Mouse (Mus musculus) neural tube, embryonic 11.5 days (tissue): ENCODE data around the gene Gm20388. TPM values are rescaled to one million over a fixed set of nuclear protein-coding genes. Genes with fewer than 3 reads are reported as not detected.

Source experiments
- ATAC-seq: fragments of 200-750 bp; cut with Nextera tagmentation; 2 replicates; pipeline ENCODE4 v1.8.0; 2017; ENCODE audit warnings: moderate number of reproducible peaks, mild to moderate bottlenecking, moderate TSS enrichment, moderate library complexity; ENCODE audit not compliant: insufficient read depth, low FRiP score, low TSS enrichment
- DNase-seq: peaks from one replicate; pipeline ENCODE4 v3.0.0-alpha.2; 2015; ENCODE audit warnings: low spot score
- H3K27ac ChIP-seq: fragments of 300-500 bp; sonication (generic); 2 replicates; pipeline ENCODE4 v1.5.1; 2014; ENCODE audit warnings: low read depth, mild to moderate bottlenecking, low read length
- H3K27me3 ChIP-seq: fragments of 300-500 bp; sonication (generic); 2 replicates; pipeline ENCODE4 v1.6.1; 2014; ENCODE audit warnings: mild to moderate bottlenecking, low read length, mixed read lengths; ENCODE audit not compliant: control insufficient read depth, insufficient read depth
- H3K36me3 ChIP-seq: fragments of 300-500 bp; sonication (generic); 2 replicates; pipeline ENCODE4 v1.6.1; 2014; ENCODE audit warnings: mild to moderate bottlenecking, low read length, moderate library complexity, mixed read lengths; ENCODE audit not compliant: control insufficient read depth, insufficient read depth
- H3K4me1 ChIP-seq: fragments of 300-500 bp; sonication (generic); 2 replicates; pipeline ENCODE4 v1.6.1; 2014; ENCODE audit warnings: low read length, mixed read lengths; ENCODE audit not compliant: control insufficient read depth, insufficient read depth
- H3K4me2 ChIP-seq: fragments of 300-500 bp; sonication (generic); 2 replicates; pipeline ENCODE4 v1.6.1; 2014; ENCODE audit warnings: low read depth, mild to moderate bottlenecking, moderate library complexity
- H3K4me3 ChIP-seq: fragments of 300-500 bp; sonication (generic); 2 replicates; pipeline ENCODE4 v1.5.1; 2014; ENCODE audit warnings: low read depth, low read length
- H3K9ac ChIP-seq: fragments of 300-500 bp; sonication (generic); 2 replicates; pipeline ENCODE4 v1.6.1; 2014; ENCODE audit warnings: mild to moderate bottlenecking, low read length
- H3K9me3 ChIP-seq: fragments of 300-500 bp; sonication (generic); 2 replicates; pipeline ENCODE4 v1.6.1; 2016; ENCODE audit warnings: low read length; ENCODE audit not compliant: control insufficient read depth
- WGBS: fragments of 180-500 bp; shearing (Covaris S2); extraction: QIAGEN DNeasy Blood & Tissue Kit; methylation state at CpG from one replicate; pipeline ENCODE4 v1.1.7; 2014; 5-methylcytosine and 5-hydroxymethylcytosine counted together
- polyA plus RNA-seq: library from polyadenylated mRNA; unstranded; fragments of >200 nt; fragmentation: Nextera tagmentation; extraction: Ambion mirVana; gene quantifications from 2 replicates; pipeline ENCODE4 v1.2.1, GENCODE M21; 2014

The Gm20388 gene
- polyA plus RNA-seq, 1 experiment from 2014 or later, result not detected

GRCm38 (mm10) chr8:120336087-120336380 lies 425.4 kb downstream of the Gm20388 start:
- peak overlapping the region; percentile 58 for H3K9ac ChIP-seq
- 2% methylated on average over 9 of the region's 9 CpGs for WGBS
- H3K4me1 ChIP-seq, result peaks cover 38% of the 10 kb centered on the region
- H3K27me3 ChIP-seq, result no peaks in the 10 kb centered on the region
- ATAC-seq (peak; percentile 63), DNase-seq (peak; percentile 78)
- no peaks in the 10 kb centered on the region; the same call in 1 of the 2 replicates for H3K36me3 ChIP-seq
- H3K9me3 ChIP-seq, result no peaks in the 10 kb centered on the region
- H3K27ac ChIP-seq, result peak overlapping the region; percentile 94
- H3K4me3 ChIP-seq, result no peak overlapping the region
- H3K4me2 ChIP-seq, result peak overlapping the region; percentile 8

GRCm38 (mm10) chr8:120336909-120337555 lies 426.4 kb downstream of the Gm20388 start:
- H3K4me3 ChIP-seq, result no peak overlapping the region
- H3K27me3 ChIP-seq, result no peaks in the 10 kb centered on the region
- DNase-seq (no peak), ATAC-seq (no peak)
- 59% methylated on average over 5 of the region's 5 CpGs for WGBS
- no peak overlapping the region; the same call in 1 of the 2 replicates for H3K9ac ChIP-seq
- no peaks in the 10 kb centered on the region; the same call in 1 of the 2 replicates for H3K36me3 ChIP-seq
- H3K9me3 ChIP-seq, result no peaks in the 10 kb centered on the region
- peak overlapping the region; percentile 94 for H3K27ac ChIP-seq
- H3K4me1 ChIP-seq, result peaks cover 38% of the 10 kb centered on the region
- no peak overlapping the region for H3K4me2 ChIP-seq

- H3K4me3 ChIP-seq, result no peak overlapping the region
- H3K36me3 ChIP-seq, result no peaks in the 10 kb centered on the region; the same call in 1 of the 2 replicates
- H3K4me1 ChIP-seq, result peaks cover 38% of the 10 kb centered on the region
- 36% methylated on average over 5 of the region's 5 CpGs for WGBS
- H3K27me3 ChIP-seq, result no peaks in the 10 kb centered on the region
- H3K9me3 ChIP-seq, result no peaks in the 10 kb centered on the region
- 0 out of 2 replicates have a peak overlapping the region, but pooled peaks have one; percentile 20 for H3K27ac ChIP-seq
- no peak overlapping the region for H3K9ac ChIP-seq
- ATAC-seq, result no peak
- H3K4me2 ChIP-seq, result no peak overlapping the region
- no peak for DNase-seq
Measured at GRCm38 (mm10) chr8:120337627-120338026, 427.0 kb downstream of the Gm20388 start.

- Histone ChIP-seq H3K4me2 (no peak overlapping the region), H3K4me3 (no peak overlapping the region), H3K27ac (no peak overlapping the region), H3K4me1 (peaks cover 38% of the 10 kb centered on the region), H3K9me3 (no peaks in the 10 kb centered on the region), H3K9ac (no peak overlapping the region), H3K36me3 (no peaks in the 10 kb centered on the region; the same call in 1 of the 2 replicates), H3K27me3 (no peaks in the 10 kb centered on the region)
- ATAC-seq (no peak), DNase-seq (no peak)
- 95% methylated on average over 7 of the region's 7 CpGs for WGBS
Measured at GRCm38 (mm10) chr8:120338678-120339077, 428.0 kb downstream of the Gm20388 start.

- Histone ChIP-seq H3K9ac (no peak overlapping the region), H3K27ac (0 out of 2 replicates have a peak overlapping the region, but pooled peaks have one; percentile 27), H3K27me3 (no peaks in the 10 kb centered on the region), H3K4me3 (no peak overlapping the region), H3K36me3 (no peaks in the 10 kb centered on the region; the same call in 1 of the 2 replicates), H3K4me2 (no peak overlapping the region), H3K4me1 (peaks cover 43% of the 10 kb centered on the region), H3K9me3 (no peaks in the 10 kb centered on the region)
- ATAC-seq (no peak), DNase-seq (no peak)
- WGBS, result 67% methylated on average over 7 of the region's 8 CpGs
Measured at GRCm38 (mm10) chr8:120339743-120340142, 429.1 kb downstream of the Gm20388 start.

- peaks cover 32% of the 10 kb centered on the region for H3K4me1 ChIP-seq
- 60% methylated on average over 10 of the region's 10 CpGs for WGBS
- no peak overlapping the region for H3K9ac ChIP-seq
- no peak overlapping the region for H3K27ac ChIP-seq
- H3K4me2 ChIP-seq, result no peak overlapping the region
- ATAC-seq (no peak), DNase-seq (no peak)
- H3K4me3 ChIP-seq, result no peak overlapping the region
- H3K36me3 ChIP-seq, result no peaks in the 10 kb centered on the region; the same call in 1 of the 2 replicates
- no peaks in the 10 kb centered on the region for H3K27me3 ChIP-seq
- no peaks in the 10 kb centered on the region for H3K9me3 ChIP-seq
Measured at GRCm38 (mm10) chr8:120341124-120341523, 430.5 kb downstream of the Gm20388 start.

- peaks cover 31% of the 10 kb centered on the region for H3K4me1 ChIP-seq
Measured at GRCm38 (mm10) chr8:120342847-120343548, 432.4 kb downstream of the Gm20388 start.

GRCm38 (mm10) chr8:120343582-120343981 lies 432.9 kb downstream of the Gm20388 start:
- H3K27me3 ChIP-seq, result no peaks in the 10 kb centered on the region

More at GRCm38 (mm10) chr8:120342847-120343548, 432.4 kb downstream of the Gm20388 start:
- Histone ChIP-seq H3K4me2 (no peak overlapping the region), H3K4me3 (no peak overlapping the region), H3K27ac (no peak overlapping the region), H3K9ac (no peak overlapping the region), H3K36me3 (no peaks in the 10 kb centered on the region; the same call in 1 of the 2 replicates), H3K27me3 (no peaks in the 10 kb centered on the region), H3K9me3 (no peaks in the 10 kb centered on the region)
- no peak for DNase-seq
- WGBS, result 74% methylated on average over 7 of the region's 7 CpGs
- ATAC-seq, result no peak

More at GRCm38 (mm10) chr8:120343582-120343981, 432.9 kb downstream of the Gm20388 start:
- Histone ChIP-seq H3K4me1 (peaks cover 34% of the 10 kb centered on the region), H3K4me3 (no peak overlapping the region), H3K36me3 (no peaks in the 10 kb centered on the region), H3K27ac (no peak overlapping the region), H3K9me3 (no peaks in the 10 kb centered on the region), H3K9ac (no peak overlapping the region), H3K4me2 (no peak overlapping the region)
- ATAC-seq (no peak), DNase-seq (no peak)
- WGBS, result 66% methylated on average over 12 of the region's 12 CpGs
